Mouse (Mus musculus) G1E (cell line): ENCODE measurements around the gene Grhpr.

Source experiments
- CTCF ChIP-seq: IDR thresholded peaks from 2 replicates; pipeline ENCODE4 v1.5.1; 2012; ENCODE audit warnings: low read depth, low read length, inconsistent platforms, mixed read lengths
- GATA1 ChIP-seq: IDR thresholded peaks from 2 replicates; pipeline ENCODE4 v1.6.1; 2012; ENCODE audit warnings: borderline replicate concordance, low read length, inconsistent platforms, mixed read lengths

DNA sequence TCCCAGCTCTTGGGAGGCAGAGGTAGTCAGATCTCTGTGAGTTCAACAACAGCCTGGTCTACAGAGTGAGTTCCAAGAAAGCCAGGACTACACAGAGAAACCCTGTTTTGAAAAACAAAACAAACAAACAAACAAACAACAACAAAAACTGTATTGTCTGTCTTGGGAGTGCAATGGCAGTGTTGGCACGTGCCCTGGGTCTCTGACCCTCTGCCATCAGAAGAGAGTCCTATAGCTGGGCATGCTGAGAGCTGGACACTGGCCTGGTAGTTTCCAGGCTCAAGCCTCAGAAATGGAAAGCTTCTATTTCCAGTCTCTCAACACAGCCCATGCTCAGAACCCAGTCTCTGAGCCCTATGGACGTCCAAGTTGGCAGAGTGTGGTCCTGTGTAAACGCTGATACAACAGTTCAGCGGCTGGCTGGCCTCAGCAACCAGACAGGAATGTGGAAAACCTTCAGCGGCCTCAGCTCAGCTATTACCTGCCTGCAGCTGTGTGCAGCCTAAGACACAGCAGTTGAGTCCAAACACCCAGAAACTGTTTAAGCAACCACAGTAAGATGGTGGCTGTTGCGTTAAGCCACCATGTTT, 5.1 kb upstream of the Grhpr start:
- TF ChIP-seq GATA1 (no peak), CTCF (no peak)
